Mouse (Mus musculus) heart, adult 2 months (tissue): Measurements from ENCODE around the gene Usp30. TPM values are rescaled to one million over a fixed set of nuclear protein-coding genes. Genes with fewer than 3 reads are reported as not detected.

Experiments
- DNase-seq, 2 experiments: peaks; one replicate each; pipeline ENCODE4 v3.0.0; 2021
- H3K27ac ChIP-seq: fragments of 200-600 bp; 2 replicates; pipeline ENCODE4 v1.8.1; 2022
- H3K27me3 ChIP-seq: fragments of 200-500 bp; 2 replicates; pipeline ENCODE4 v1.6.1; 2012; ENCODE audit warnings: mild to moderate bottlenecking, low read length, inconsistent platforms, mixed read lengths; ENCODE audit not compliant: control insufficient read depth, insufficient read depth
- H3K36me3 ChIP-seq: fragments of 200-500 bp; 2 replicates; pipeline ENCODE4 v1.6.1; 2012; ENCODE audit warnings: low read length, inconsistent platforms; ENCODE audit not compliant: control insufficient read depth, insufficient read depth
- H3K4me1 ChIP-seq: fragments of 200-500 bp; 2 replicates; pipeline ENCODE4 v1.6.1; 2011; ENCODE audit warnings: low read length; ENCODE audit not compliant: control insufficient read depth, insufficient read depth
- H3K4me3 ChIP-seq: fragments of 200-600 bp; 2 replicates; pipeline ENCODE4 v1.8.1; 2022
- H3K79me2 ChIP-seq: fragments of 200-500 bp; replicated peaks from 2 replicates; pipeline ENCODE4 v1.6.1; 2012; ENCODE audit warnings: mild to moderate bottlenecking, inconsistent platforms, low read length, moderate library complexity, mixed read lengths; ENCODE audit not compliant: control insufficient read depth, insufficient read depth
- H3K9ac ChIP-seq: fragments of 200-500 bp; 2 replicates; pipeline ENCODE4 v1.6.1; 2012; ENCODE audit warnings: low read depth, mild to moderate bottlenecking, control low read depth, inconsistent platforms, low read length, mixed read lengths
- CTCF ChIP-seq: fragments of 200-600 bp; IDR thresholded peaks from 2 replicates; pipeline ENCODE4 v1.8.1; 2022; ENCODE audit warnings: antibody characterized with exemption, mild to moderate bottlenecking, moderate library complexity
- EP300 ChIP-seq: fragments of 200-500 bp; IDR thresholded peaks from 2 replicates; pipeline ENCODE4 v1.6.1; 2011; ENCODE audit warnings: low read depth, low read length, control low read depth; ENCODE audit not compliant: insufficient read depth
- POLR2A ChIP-seq: fragments of 200-500 bp; IDR thresholded peaks from 2 replicates; pipeline ENCODE4 v1.6.1; 2011; ENCODE audit warnings: mild to moderate bottlenecking, low read depth, low read length, control low read depth; ENCODE audit not compliant: insufficient read depth
- WGBS: fragments of 180-500 bp; shearing (Covaris S2); methylation state at CpG from one replicate; pipeline ENCODE4 v1.1.7; 2018; 5-methylcytosine and 5-hydroxymethylcytosine counted together
- intact Hi-C: fragments of 180-260 bp; cut with DNase I; formaldehyde crosslinking; loops from one replicate; pipeline ENCODE4 v1.15.1; 2025
- polyA plus RNA-seq: library from polyadenylated mRNA; depleted of rRNA; stranded (reverse); fragments of >200 nt; gene quantifications from 2 replicates; pipeline ENCODE4 v1.2.3, GENCODE M21; 2012
- total RNA-seq, 2 experiments: library from RNA; stranded (reverse); gene quantifications; 2 replicates each; pipeline ENCODE4 v1.2.3; 2021

The Usp30 gene
- total and polyA plus RNA-seq, 3 experiments = 10.1 to 11.2 (median 11.2) TPM

- intact Hi-C loops = no loop called here
- TF ChIP-seq POLR2A = no peak
- TF ChIP-seq CTCF = no peak
- TF ChIP-seq EP300 = no peak
Observed at GRCm38 (mm10) chr5:114157236-114157635, 92.0 kb downstream of the Usp30 start.

GRCm38 (mm10) chr5:114161424-114161823, 96.2 kb downstream of the Usp30 start:
- no peak overlapping the region for H3K9ac ChIP-seq
- H3K79me2 ChIP-seq = no peaks in the 10 kb centered on the region; the same call in 1 of the 2 replicates
- no peaks in the 10 kb centered on the region for H3K27me3 ChIP-seq
- peak overlapping the region; percentile 23; the same call in 1 of the 2 replicates for H3K27ac ChIP-seq
- TF ChIP-seq CTCF = no peak
- no peak for TF ChIP-seq EP300
- no peak for TF ChIP-seq POLR2A
- intact Hi-C loops = no loop called here
- peaks cover 5% of the 10 kb centered on the region for H3K4me1 ChIP-seq
- 39% methylated on average over 6 of the region's 6 CpGs for WGBS
- peaks cover 3% of the 10 kb centered on the region; the same call in 1 of the 2 replicates for H3K36me3 ChIP-seq
- DNase-seq = peak in 1 of 2 experiments; percentile 6
- H3K4me3 ChIP-seq = no peak overlapping the region

More at GRCm38 (mm10) chr5:114157236-114157635, 92.0 kb downstream of the Usp30 start:
- Histone ChIP-seq H3K79me2 (no peaks in the 10 kb centered on the region; the same call in 1 of the 2 replicates), H3K27ac (no peak overlapping the region), H3K9ac (no peak overlapping the region), H3K27me3 (no peaks in the 10 kb centered on the region), H3K4me3 (no peak overlapping the region), H3K36me3 (peaks cover 3% of the 10 kb centered on the region; the same call in 1 of the 2 replicates), H3K4me1 (peaks cover 2% of the 10 kb centered on the region; the same call in 1 of the 2 replicates)
- DNase-seq = no peak
- WGBS = 47% methylated on average over 7 of the region's 7 CpGs

DNA sequence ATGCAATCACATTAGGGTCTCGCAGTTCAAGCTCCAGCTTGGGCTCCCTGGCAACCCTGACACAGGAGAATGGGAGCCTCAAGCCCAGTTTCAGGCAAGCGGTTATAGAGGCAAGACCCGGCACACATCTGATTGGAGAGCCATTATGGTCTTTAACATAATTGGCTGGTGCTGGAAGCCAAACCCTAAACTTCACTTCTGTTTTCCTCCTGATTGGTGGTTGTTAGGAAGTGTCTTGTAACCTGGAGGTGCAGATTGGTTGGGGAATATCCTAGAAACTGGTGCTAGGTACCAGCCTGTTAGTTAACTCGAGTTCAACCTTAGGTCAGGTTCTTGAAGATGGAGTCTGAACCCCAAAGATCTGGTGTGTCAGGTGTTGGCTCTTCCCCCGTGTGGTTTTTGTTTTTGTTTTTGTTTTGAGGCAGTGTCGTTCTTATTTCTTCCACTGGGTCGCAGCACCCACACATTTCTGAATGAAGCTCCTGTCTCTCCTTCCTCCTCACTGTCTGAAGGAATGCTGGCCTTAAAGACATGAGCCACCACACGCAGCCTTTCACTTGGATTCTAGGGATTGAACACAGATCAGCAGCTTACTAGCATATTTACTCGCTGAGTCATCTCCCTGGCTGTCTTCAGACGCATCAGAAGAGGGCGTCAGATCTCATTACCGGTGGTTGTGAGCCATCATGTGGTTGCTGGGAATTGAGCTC, 97.0 kb downstream of the Usp30 start:
- whole genome bisulfite sequencing = 30% methylated on average over 12 of the region's 12 CpGs

GRCm38 (mm10) chr5:114163117-114163696, 97.9 kb downstream of the Usp30 start:
- H3K4me3 ChIP-seq = no peak overlapping the region
- peaks cover 5% of the 10 kb centered on the region for H3K4me1 ChIP-seq
- WGBS = 28% methylated on average over 6 of the region's 6 CpGs
- no peak overlapping the region for H3K9ac ChIP-seq
- no peak for DNase-seq
- peak overlapping the region; percentile 54; the same call in 1 of the 2 replicates for H3K27ac ChIP-seq
- intact Hi-C loops = no loop called here
- no peaks in the 10 kb centered on the region for H3K79me2 ChIP-seq
- H3K27me3 ChIP-seq = no peaks in the 10 kb centered on the region
- TF ChIP-seq POLR2A (no peak), EP300 (no peak), CTCF (no peak)
- peaks cover 3% of the 10 kb centered on the region; the same call in 1 of the 2 replicates for H3K36me3 ChIP-seq

More for the DNA sequence above, 97.0 kb downstream of the Usp30 start:
- H3K27me3 ChIP-seq = no peaks in the 10 kb centered on the region
- DNase-seq = no peak
- H3K36me3 ChIP-seq = peaks cover 3% of the 10 kb centered on the region; the same call in 1 of the 2 replicates
- intact Hi-C loops = no loop called here
- H3K27ac ChIP-seq = peak overlapping the region; percentile 23
- peaks cover 5% of the 10 kb centered on the region for H3K4me1 ChIP-seq
- TF ChIP-seq POLR2A = no peak
- no peak for TF ChIP-seq EP300
- TF ChIP-seq CTCF = peak; percentile 51
- no peaks in the 10 kb centered on the region; the same call in 1 of the 2 replicates for H3K79me2 ChIP-seq
- no peak overlapping the region for H3K9ac ChIP-seq
- H3K4me3 ChIP-seq = no peak overlapping the region

DNA sequence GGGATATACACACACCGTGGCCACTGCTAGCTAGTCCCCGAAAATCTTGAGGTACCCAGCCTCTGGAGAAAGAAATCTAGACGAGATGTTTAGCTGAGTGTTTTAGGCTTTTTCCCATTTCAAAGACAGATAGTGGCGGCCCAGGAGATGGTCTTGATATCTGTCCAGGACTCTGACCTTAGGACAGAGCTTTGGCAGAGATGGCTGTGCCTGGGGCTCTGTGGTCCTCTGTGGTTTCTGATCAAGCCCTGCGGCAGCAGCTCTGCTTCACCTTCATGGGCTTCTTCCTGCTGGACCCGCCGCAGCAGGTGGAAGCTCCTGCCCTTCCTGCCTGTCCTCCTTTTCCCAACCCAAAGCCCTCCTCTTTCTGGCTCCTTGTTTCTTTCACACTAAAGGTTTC, 105.1 kb downstream of the Usp30 start:
- Histone ChIP-seq H3K27me3 (no peaks in the 10 kb centered on the region), H3K36me3 (no peaks in the 10 kb centered on the region), H3K27ac (no peak overlapping the region), H3K4me3 (no peak overlapping the region), H3K79me2 (no peaks in the 10 kb centered on the region), H3K4me1 (peaks cover 3% of the 10 kb centered on the region), H3K9ac (no peak overlapping the region)
- DNase-seq = no peak
- no peak for TF ChIP-seq EP300
- no peak for TF ChIP-seq CTCF
- TF ChIP-seq POLR2A = no peak
- 67% methylated on average over 7 of the region's 7 CpGs for WGBS
- intact Hi-C loops = loop anchor here (10.0 kb wide), 1 partner anchor 204 kb away; no protein-coding TSS in a partner anchor
